8 mouse cellular contexts compared by ENCODE assay signal in genomic region chr12:99084144-99084543, GRCm38 (mm10).
DNase-seq lines count a peak whose midpoint lies in the region; ATAC-seq lines count a peak whose summit lies in the region.

No protein-coding gene starts in this region.

- DNase-seq in T-cell, adult 2 months (ENCODE audit: low spot score) = peak; percentile 77
- DNase-seq in gastrocnemius, adult 8-10 months (ENCODE audit: low spot score in 2 of 2) = peak; percentile 74 to 86
- DNase-seq in hindlimb bud, embryonic 11.5 days (ENCODE audit: extremely low spot score, low read depth, low spot score) = peak; percentile 54
- DNase-seq in left cerebral cortex, adult 8-10 months (ENCODE audit: low spot score in 2 of 2) = peak; percentile 76 to 79
- peak; percentile 87 to 90 for DNase-seq in right cerebral cortex, postnatal 10 days (ENCODE audit: low spot score in 2 of 2)
- DNase-seq in urinary bladder, postnatal 25 days (ENCODE audit: low spot score) = peak; percentile 71

- peaks cover 62% of the 10 kb centered on the region for H3K27me3 ChIP-seq in megakaryocyte, embryonic 14.5 days (replicated peaks)

- H3K4me3 ChIP-seq in megakaryocyte, embryonic 14.5 days (replicated peaks) = peak overlapping the region; percentile 67

- peak; percentile 100 for ATAC-seq in common myeloid progenitor, adult 5-6 weeks (replicated peaks; ENCODE audit: low read depth, poor library complexity, severe bottlenecking)

- H3K4me1 ChIP-seq in megakaryocyte, embryonic 14.5 days = peaks cover 14% of the 10 kb centered on the region

- no peaks in the 10 kb centered on the region for H3K36me3 ChIP-seq in megakaryocyte, embryonic 14.5 days (replicated peaks; ENCODE audit: low read length)

- no peaks in the 10 kb centered on the region for H3K9me3 ChIP-seq in megakaryocyte, embryonic 14.5 days

Comparison
In these comparisons a context has a peak if more than half of its experiments do, and no peak if none do; other contexts are left out.
1. Peak in every context shown above with its lines: DNase-seq, ATAC-seq and H3K4me3 ChIP-seq.